Mouse (Mus musculus): ENCODE results near the gene Hdac6.
"Not testable (repeated sequence)": the region's sequence is repeated elsewhere in the genome, so short reads cannot be mapped to it uniquely, and the experiment has no call there.

Hdac6 gene

DNA sequence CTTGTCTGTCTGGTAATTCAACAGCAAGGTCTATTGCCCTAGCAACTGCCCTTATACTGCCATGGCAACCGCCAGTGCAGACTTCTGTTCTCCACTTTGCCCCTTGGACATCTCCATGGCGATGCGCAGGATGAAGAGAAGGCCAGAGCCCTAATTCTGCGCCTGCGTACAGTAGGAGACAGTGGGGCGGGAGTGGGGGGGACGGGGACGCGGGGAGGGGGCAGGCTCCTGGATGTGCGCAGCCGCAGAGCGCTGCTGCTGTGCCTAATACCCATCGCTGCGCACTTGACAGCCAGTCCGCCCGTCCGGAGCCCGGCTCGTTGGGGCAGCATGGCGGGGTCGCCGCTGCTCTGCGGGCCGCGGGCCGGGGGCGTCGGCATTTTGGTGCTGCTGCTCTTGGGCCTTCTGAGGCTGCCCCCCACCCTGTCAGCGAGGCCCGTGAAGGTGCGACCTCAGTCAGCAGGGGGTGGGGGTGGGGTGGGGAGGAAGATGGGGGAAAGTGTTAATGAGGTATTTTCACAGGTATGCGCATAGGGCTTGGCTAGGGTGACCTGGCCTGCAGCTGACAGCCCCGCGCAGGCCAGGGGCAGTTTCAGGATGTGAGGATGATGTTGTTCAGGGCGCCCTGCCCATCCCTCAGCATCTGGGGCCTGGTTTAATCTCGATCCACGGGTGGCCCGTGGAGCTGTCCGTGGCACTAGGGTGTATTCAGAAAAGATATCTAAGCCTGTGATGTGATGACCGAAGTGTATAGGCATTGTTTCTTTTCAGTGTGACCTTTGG lies 27.9 kb downstream of the Hdac6 start, which contains the start of gene Pcsk1n:
Gene Pcsk1n (plus strand): TSS at position 222 of the 783 bp plus-strand sequence.
- DNase-seq: peak; percentile 51

- DNase-seq: not testable (repeated sequence)
These were observed 29.7 kb downstream of the Hdac6 start for GRCm38 (mm10) chrX:7917960-7918359.

DNA sequence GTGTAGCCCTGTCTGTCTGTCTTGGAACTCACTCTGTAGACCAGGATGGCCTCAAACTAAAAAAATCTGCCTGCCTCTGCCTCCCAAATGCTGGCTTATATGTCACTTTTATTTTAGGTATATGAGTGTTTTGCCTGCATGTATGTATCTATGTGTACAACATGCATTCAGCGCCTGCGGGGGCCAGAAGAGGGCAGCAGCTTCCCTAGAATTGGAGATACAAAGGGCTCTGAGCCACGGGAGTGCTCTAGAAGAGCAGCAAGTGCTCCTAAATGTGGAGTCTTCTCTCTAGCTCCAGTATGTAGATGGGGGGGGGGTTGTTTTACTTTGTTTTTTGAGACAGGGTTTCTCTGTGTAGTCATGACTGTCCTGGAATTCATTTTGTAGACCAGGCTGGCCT lies 32.0 kb downstream of the Hdac6 start:
- not testable (repeated sequence) for DNase-seq

DNA sequence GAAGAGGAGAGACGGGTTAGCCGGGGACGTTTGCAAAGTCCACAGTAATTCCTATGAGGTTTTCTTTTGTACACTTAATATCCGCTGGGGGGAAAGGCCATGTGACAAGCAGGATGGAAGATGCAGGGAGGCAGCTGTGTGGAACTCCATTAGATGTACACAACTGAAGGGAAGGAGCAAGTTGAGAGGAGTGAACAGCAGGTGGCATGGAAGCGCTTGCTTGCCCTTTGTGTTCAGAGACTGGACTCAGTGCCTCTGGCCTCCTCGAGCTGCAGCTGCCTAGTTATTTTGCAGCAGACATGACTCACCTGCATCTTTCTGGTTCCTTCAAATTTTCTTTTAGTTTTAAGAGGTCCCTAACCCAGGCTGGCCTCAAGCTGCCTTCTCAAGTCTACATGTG lies 37.2 kb downstream of the Hdac6 start:
- no peak for DNase-seq

GRCm38 (mm10) chrX:7909242-7909641 lies 38.4 kb downstream of the Hdac6 start, which contains the start of gene Gm10490:
TSS of gene Gm10490 (plus strand) at chrX:7909542.
- not testable (repeated sequence) for DNase-seq

DNA sequence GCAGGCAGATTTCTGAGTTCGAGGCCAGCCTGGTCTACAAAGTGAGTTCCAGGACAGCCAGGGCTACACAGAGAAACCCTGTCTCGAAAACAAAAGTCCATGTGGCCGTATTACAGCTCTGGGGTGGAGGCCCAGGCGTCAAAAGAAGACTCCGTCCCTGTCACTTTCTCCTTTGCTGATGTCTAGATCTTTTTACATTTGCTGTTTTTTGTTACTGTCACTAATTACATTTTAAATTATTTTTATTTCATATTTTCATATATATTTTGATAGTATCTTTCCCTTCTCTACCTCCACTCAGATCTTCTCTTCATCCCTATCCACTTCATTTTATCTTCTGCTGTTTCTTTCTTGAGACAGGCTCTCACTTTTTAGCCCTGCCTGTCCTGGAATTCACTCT lies 40.0 kb downstream of the Hdac6 start, which contains the start of gene Gm10491:
Gene Gm10491 (minus strand): TSS at position 101 of the 400 bp plus-strand sequence.
- DNase-seq: no peak

DNA sequence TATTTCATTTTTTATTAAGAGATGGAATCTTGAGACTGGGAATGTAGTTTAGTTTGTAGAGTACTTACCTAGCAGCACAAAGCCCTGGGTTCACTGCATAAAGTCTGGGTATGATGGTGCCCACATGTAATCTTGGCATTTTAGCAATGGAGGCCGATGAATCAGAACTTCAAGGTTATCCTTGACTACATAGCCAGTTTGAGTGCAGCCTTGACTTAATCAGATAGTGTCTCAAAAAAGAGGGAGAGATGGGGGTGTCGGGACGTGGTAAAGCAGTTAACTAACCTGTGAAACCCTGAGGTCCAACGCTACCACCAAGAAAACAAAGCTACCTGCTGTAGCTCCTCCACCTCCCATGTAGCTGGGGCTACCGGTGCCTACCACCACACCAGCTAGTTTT lies 43.2 kb downstream of the Hdac6 start:
- DNase-seq: no peak

GRCm38 (mm10) chrX:7898880-7899874 lies 48.5 kb downstream of the Hdac6 start, which contains the start of the genes Pqbp1 and Timm17b:
TSS of gene Pqbp1 (minus strand) at chrX:7899269.
TSS of gene Timm17b (plus strand) at chrX:7899357.
- peak; percentile 94 for DNase-seq

GRCm38 (mm10) chrX:7898211-7898610 lies 49.5 kb downstream of the Hdac6 start:
- DNase-seq: no peak

GRCm38 (mm10) chrX:7883841-7884567 lies 63.7 kb downstream of the Hdac6 start, which contains the start of gene Slc35a2:
TSS of gene Slc35a2 (plus strand) at chrX:7884028.
- peak; percentile 91 for DNase-seq
